Mouse (Mus musculus) megakaryocyte, adult 5-6 weeks (primary cell): ENCODE measurements around the gene Ctbp2. TPM values are rescaled to one million over a fixed set of nuclear protein-coding genes. Genes with fewer than 3 reads are reported as not detected.
"Not testable (repeated sequence)": the region's sequence is repeated elsewhere in the genome, so short reads cannot be mapped to it uniquely, and the experiment has no call there.

Source experiments
- ATAC-seq: 2 replicates; pipeline ENCODE4 v1.8.0; 2016; ENCODE audit warnings: mild to moderate bottlenecking, inconsistent platforms; ENCODE audit not compliant: poor library complexity, severe bottlenecking
- total RNA-seq, 2 experiments: library from RNA; stranded (forward) in 1 of 2; stranded (reverse) in 1 of 2; fragments of 153-499, 151-499 nt in 1 of 2; fragments of 221-1000, 200-1000 nt in 1 of 2; gene quantifications; 2 replicates each; pipeline versions ENCODE4 v1.2.3 to v1.2.4; 2015 to 2017

Gene Ctbp2
- total RNA-seq, 2 experiments from 2014 or later, result 49.3 to 57.6 TPM

DNA sequence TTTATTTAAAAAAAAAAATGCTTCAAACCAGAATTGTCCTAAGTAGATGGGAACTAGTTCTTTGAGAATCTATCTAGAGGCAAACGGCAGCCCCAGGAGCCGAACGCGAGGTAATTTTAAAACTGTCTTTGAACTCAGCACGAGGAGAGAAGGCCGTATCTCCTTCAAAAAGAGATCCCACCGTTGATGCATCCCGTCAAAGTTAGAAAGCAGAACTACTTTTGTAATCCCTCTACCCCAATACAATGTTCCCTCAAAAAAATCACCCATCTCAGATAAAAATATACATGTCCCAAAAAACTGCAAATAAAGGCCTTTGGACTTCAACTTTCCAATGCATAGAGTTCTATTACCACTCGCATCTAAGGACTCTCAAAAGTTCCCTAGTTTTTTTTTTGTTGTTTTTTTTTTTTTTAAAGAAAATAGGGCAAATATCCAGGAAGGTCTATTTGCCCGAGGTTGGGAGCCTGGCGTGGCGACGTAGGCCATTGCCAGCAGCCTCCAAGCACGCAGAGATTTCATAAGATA, 3.0 kb downstream of the Ctbp2 start:
- no peak for ATAC-seq

DNA sequence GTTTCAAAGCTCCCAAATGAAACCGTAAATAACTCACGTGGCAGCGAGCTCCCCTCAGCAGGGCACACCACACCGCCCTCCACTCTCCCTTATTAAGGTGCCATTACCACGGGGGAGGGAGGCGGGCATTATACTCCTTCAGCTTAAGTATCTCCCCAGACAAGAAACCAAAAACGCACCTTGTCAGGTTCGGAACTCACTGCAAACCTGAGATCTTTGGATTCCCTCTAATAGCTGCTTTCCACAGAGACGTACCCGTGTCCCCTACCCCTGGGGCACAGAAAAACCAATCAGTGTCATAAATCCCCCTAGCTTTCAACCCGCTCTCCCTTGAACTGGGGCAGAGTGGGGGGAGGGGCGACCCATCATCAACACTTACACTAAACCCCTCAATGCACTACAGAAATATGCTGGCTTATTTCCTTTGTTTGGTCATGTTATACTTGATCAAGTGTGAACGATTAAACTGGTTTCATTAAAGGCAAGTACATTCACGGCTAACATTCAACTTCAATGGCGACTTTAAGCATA, 3.9 kb downstream of the Ctbp2 start:
- no peak for ATAC-seq

DNA sequence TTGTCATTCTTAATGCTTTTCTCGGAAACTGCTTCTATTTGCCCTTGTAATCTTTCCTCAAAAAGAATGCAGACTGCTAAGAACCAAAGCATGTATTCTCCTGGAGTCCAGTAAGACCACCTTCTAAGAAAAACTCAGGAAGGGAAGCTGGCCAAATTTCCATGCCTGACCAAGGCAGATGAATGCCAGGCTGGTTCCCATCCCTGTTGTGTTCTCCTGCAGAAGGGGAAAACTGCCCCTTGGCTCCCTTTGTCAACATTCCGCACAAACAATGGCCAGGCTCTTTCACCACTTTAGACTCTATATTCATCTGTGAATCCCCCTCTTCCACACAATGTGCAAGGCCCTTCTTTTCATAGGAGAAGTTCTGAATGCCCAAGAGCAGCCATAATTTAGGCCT, 6.3 kb downstream of the Ctbp2 start:
- no peak for ATAC-seq

DNA sequence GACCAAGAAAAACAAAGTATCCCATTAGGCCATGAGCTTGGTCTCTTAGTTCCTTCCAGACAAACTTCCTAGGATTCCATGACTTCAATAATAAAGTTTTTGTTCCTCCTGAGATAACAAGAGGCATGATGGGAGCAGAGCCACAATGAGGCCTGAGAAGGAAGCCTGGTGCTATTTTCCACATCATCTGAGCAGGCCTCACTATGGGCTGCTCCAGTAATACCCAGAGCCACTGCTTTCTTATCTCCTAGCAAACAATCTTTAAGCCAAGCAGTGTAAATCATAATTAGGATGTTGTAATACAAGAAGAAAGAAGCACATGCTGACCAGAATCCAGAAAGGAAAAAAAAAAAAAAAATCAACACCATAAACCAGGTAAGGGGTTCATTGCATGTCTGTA, 7.6 kb downstream of the Ctbp2 start:
- no peak for ATAC-seq

DNA sequence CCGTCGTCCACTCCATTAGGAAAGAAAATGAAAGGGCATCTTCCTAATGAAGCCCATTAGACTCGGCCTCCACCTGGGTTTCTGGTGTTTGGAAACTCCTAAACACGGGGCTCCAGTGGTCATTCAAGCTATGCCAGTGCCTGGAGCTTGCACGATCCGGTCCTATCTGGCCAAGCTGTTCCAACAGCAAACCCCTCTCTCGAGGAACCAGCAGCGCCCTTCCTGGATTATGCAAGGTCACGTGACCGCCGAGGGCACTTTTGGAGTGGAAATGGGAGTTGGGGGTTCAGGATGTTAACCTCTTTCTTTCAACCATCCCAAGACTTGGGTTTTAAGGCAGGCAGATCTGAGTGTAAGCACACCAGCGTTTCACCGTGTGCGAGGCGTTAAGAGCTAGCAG, 8.3 kb downstream of the Ctbp2 start:
- ATAC-seq, result peak; percentile 21; the same call in 1 of the 2 replicates

DNA sequence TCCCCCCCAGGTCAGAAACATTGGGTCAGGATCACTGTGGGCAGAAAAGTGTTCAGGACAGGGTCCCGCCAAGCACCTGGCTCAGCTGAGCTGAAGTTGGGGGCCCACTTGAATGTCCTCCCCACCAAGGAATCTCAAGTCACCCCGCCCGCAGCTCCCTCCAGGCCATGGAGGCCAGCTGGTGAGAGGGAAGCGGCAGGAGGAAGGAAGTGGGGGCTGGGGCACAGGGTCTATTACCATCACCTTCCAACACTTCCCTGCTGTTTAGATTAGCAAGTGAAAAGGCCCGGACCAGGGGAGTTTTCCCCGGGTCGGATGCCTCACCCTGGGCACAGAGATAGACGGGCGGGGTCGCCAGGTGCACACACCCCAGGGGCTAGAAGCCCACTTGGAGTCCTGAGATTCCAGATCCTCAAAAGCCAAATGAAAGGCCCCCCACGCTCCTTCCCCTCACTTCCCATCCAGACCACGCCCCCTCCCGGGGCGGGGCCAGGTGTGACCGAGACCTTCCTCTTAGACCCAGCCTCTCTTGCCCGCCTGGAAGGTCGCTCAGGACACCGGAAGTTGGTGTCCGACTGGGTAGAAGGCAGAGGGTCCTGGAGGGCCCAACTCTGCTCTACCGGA, 9.2 kb downstream of the Ctbp2 start:
- peak; percentile 93 for ATAC-seq

DNA sequence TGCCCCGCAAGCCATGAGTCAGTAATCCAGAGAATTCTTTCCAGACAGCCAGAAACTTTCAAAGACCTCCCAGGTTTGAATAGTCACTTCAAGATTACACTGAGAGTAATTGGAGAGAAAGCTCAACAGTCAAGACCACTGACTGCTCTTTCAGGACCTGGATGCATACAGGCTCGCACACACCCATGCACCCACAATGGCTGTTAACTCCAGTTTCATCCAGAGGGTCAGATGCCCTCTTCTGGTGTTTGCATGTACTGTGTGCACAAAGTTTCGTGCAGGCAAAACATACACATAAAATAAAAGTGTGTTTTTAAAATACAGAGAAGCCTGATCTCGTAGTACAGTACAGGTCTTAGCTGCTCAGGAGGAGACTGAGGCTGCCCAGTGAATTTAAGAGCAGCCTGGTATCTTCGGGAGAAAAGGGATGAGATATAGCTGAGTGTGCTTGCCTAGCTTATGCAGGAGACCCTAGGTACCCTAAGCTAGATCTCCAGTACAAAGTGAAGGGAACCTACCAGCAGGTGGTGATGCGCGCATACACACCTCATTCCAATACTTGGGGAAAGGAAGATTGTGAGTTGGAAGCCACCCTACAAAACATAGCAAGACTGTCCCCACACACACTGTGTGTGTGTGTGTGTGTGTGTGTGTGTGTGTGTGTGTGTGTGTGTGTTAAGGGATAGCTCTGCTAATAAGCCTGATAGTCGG, 10.8 kb downstream of the Ctbp2 start:
- no peak for ATAC-seq

DNA sequence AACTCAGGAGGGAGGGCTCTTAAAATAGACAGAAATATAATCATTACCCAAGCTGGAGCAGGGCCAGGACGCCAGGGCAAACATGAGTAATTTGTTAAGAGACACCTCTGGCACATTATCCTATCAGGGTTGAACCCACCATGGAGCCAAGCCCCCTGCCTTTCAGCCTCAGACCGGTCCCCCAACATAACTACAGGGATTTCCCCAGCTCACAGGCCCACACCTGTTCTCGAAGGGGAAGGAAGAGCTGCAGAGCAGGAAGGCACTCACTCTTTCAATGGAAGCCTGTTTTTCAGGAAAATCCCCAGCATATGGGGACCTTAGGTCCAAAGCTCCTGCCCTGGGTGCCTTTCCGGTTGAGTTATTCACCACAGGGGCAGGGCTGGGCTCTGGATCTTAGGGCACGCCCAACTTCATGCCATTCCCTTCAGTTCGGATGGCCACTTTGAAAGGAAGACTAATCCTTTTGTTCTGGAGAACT, 11.8 kb downstream of the Ctbp2 start:
- no peak for ATAC-seq

DNA sequence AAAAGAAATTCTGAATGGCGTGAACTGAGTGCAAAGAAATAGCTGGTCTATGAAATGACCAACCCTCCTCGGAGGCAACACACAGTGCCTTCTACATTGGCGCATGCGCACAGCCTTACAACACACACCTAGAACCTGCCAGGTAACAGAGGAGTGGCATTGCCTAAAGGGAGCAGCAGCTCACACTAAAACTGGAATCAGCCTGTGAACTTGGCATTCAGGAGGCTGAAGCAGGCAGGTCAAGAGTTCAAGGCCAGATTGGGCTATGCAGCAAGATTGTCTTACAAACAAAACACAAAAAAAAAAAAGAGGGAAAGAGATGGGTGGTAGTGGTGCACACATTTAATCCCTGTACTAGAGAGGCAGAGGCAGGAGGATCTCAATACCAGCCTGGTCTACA, 14.7 kb downstream of the Ctbp2 start:
- ATAC-seq, result no peak

DNA sequence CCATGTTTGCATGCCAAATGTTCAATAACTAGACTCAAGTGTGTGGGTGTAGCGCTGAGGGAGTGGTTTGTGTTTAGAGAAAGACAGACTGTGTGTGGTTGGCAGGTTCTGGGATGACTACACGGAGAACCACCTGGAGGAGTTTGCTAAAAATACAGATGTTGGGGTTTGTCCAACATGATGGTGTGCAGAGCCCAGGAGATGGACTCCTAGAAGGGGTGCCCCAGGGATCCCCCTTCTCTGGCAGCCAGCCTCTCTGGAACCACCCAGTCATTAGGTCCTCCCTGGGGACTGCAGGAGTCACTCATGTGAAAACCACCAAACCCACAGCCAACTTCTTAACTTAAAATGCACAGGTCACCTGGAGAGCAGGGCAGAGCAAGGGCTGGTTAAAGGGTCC, 15.5 kb downstream of the Ctbp2 start:
- ATAC-seq, result no peak

DNA sequence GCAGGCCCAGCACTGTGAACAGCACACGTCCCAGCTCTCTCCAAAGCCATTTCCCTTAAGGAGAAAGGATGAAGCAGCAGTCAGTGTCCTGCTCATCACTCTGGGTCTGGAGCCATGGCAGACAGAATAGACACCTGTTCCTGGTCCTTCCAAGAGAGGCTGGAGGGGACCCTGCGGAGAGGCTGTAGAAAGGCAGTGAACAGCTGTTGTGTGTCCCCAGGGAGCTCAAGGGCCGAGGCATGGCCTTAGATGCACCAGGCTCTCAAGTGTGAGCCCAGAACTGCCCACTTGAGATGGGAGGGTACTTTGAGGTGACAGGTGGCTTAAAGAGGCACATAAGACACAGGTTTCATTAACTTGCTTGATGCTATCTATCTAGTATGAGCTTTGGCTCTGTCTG, 21.6 kb downstream of the Ctbp2 start:
- no peak for ATAC-seq

DNA sequence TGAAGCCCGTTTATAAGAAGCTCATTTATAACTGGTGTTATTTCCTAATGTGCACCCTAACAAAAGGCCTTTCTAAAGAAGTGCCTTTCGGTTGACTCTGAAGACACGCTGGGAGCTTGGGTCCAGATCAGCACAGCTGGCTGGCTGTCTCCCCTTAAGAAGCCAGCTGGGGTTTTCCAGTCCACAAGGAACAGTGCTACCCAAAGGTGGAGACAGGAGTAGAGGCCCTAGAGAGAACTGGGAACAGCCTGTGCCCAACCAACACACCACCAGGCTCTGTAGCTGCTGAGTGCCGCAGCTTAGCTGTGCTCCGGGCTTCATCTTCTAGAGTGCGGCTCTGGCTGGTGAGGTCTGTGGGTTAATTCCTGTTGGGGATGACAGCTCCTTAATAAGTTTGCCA, 23.1 kb downstream of the Ctbp2 start:
- ATAC-seq, result no peak

DNA sequence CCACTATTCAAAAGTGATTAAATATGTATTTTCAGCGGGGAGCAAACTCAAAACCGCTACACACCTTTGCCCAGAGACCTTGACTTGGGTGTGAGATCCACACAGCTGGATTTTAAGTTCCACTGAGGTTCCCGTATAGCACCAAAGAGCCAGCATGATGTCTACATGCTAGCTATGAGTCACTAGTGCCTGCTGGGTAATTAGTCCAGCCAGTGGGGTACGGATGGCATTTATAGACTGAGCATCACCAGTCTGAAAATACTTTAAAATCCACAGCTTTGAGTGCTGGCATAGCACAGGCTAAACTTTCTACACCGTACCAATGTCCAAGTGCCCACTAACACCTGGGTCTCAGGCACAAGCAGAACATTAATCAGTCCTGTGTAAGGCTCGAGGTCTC, 24.0 kb downstream of the Ctbp2 start:
- ATAC-seq, result no peak

DNA sequence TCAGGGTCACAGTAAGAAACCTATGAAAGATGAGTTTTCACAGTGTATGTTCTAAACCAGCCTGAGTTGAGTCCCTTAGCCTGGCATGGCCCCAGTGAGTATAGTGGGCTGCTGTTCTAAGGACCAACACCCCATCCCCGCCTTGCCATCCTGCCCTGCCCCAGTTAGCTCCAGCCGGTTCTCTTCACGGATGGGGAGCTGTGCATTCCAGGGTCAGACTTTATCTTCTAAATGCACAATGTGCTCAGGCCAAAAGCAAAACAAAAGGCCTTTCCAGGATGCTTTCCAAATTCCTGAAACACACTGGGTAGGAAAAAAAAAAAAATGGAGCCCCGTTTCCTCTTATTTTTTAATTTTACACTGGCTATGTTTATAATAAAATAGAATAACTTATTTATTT, 24.9 kb downstream of the Ctbp2 start:
- no peak for ATAC-seq

DNA sequence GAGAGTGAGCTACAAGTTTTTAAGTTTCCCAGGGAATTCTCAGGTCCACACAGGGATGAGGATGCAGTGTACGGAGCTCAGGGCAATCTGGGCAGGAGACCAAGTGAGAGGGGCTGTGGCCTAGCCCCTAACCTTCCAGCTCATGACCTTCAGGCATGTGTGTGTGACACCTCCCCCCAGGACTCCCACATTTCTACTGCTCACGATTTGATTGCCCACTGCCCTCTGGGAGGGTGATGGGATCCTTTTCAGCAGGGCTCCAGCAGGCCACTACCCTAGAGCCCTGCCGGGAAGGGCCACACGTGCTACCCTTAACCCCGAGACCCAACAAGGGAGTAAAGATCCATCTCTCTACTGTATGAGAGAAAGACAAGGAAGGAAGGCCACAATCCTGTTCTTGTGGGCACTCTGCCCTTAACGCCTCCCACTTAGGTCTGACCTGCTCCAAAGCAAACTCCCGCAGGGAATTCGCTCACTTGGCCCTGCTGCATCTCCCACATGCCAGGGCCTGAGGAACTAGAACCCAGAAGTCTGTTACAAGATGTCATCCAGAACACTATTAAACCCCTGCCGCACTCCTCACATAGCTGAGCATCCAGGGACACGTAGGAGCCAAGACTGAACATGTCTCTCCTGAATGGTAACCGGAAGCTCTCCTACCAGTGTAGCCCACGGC, 25.9 kb downstream of the Ctbp2 start:
- no peak for ATAC-seq

DNA sequence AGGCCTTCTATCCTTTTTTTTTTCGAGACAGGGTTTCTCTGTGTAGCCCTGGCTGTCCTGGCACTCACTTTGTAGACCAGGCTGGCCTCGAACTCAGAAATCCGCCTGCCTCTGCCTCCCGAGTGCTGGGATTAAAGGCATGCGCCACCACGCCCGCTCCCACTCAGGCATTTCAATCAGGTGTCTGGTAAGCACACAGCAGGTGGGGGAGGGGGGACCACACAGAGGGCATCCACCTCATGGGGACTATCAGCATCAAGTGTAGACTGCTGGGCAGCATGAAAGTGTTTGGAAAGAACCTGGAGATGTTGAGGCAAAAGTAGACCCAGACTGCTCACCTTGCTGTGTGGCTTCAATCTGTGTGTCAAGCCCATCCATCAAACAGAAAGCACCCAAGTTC, 28.5 kb downstream of the Ctbp2 start:
- not testable (repeated sequence) for ATAC-seq

DNA sequence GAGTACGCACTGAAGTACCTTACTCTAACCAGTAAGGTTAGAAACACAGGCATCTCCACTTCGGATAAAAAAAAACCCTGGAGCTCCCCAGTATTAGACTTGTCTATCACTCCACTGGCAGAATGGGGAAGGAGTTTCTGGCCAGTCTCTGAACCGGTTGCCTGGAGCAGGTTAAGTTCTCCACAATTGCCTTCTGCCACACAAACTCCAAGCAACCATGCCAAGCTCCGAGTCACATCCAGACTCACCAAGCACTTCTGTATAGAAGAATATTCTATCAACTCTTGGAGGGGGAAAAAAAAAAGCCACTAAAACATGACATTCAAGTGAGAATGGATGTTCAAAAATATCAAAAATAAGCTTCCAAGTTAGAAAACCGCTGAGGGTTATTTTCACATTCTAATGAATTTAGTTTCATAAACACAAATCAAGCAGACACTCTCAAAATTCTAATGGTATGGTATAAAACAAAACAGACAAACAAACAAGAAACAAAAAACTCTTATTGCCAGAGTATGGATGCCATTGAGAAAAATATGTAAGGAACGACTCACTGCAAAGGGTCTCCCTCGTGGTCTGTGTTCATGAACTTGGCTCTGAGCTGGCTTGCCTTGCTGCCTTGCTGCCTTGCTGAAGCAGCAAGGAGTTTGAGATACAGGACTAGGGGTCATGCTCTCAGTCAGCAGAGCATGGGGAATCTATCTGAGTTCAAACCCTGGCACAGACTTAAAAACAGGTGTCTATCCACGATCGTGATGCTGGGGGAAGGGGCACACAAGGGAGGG, 29.3 kb downstream of the Ctbp2 start:
- ATAC-seq, result no peak

DNA sequence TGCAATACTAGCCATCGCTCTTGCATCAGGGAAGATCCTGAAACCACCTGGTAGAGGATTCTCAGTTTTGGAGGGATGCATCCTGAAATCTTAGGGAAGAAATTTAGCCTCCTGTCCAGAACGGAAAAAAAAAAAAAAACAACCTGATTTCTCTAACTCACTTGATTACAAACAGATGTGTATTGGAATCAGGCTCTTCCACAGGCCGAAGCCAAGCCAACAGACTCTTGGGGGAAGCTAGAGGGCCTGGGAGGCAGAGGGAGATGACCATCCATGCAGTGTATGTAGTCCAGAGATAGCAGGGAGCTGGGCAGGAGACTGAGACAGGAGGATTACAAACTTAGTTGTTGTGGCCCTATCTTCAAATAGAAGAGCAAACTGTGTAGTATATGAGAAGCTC, 30.0 kb downstream of the Ctbp2 start:
- ATAC-seq, result no peak

DNA sequence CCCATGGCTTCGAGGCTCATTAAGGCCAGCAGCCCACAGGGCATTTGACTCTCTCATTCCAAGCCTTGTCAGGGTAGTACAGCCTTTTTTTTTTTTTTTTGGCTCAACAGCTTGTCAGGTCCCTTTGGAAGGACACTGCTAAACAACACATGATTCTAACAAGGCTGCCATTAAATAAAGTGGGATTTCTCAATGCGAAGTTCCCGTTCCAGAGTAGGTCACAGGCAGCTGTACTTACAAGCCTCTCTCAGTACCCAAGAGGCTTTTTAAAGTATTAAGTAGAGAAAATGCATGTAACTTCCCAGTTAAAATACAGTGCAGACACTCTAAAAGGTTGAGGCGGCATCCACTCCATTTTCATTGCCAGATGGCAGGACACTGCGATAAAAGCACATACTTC, 30.4 kb downstream of the Ctbp2 start:
- no peak for ATAC-seq

DNA sequence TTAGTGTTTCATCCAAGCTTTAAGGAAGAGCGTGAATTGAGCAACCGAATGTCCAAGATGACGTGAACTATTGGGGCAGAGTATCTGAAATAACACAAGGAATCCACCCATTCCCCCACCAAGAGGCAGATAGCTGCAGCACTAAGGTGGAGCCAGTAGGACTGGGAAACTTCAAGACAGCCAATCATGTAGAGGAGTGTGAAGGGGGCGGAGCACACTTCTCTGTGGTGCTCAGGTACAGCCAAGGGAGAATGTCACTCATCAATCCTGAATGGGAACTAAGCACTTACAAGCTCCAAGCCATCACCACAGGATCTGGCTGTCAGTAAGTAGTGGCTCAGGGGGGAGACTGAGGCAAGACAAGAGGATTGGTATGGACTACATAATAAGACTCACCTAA, 33.5 kb downstream of the Ctbp2 start:
- ATAC-seq, result no peak
